Mouse (Mus musculus): ENCODE data around the gene Iqschfp.

DNA sequence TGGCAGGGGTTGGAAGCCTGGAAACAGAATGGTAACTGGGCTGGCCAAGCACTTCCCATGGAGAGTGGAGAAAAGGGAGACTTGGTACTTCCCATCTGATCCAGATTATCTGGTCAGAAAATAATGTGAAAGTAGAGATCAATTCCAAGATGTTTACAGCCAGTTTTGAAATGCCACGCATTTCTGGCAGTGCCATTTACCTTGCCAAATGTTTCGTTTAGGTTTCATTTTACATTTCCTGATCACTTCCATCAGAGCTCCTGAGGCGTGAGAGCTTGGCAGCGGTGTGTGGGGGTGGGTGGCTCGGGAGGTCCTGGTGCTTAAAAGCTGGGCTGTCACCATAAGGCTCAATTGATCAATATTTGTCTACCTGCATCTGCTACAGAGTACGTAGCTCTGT lies 599.5 kb downstream of the Iqschfp start:
- TF ChIP-seq CTCF (IDR thresholded peaks at IDR 0.05; ENCODE audit: control insufficient read depth, insufficient read depth, low read length) (no peak), POLR2A (IDR thresholded peaks at IDR 0.05; ENCODE audit: borderline replicate concordance, control insufficient read depth, low read depth, low read length) (no peak)
